Mouse (Mus musculus): ENCODE results near the gene Rnf121. TPM values are rescaled to one million over a fixed set of nuclear protein-coding genes. Genes with fewer than 3 reads are reported as not detected.

The Rnf121 gene
- polyA plus RNA-seq (2016; fragmentation: Nextera tagmentation; extraction: Ambion mirVana) = 28.4 and 30.9 TPM in 2 replicates

GRCm38 (mm10) chr7:102065046-102065891, at the start of gene Rnf121, which contains the start of the genes Xndc1 and Xntrpc:
Rnf121 (minus strand) TSS chr7:102065469.
Xndc1 (plus strand) TSS chr7:102065511.
Xntrpc (plus strand) TSS chr7:102065713.
- under 1% methylated on average over 56 of the region's 56 CpGs for WGBS
- Histone ChIP-seq H3K4me1 (peaks cover 22% of the 10 kb centered on the region), H3K27ac (replicated peaks) (peak within 1 kb of the TSS; percentile 93), H3K36me3 (replicated peaks) (peaks cover 45% of the 10 kb centered on the region), H3K9me3 (no peaks in the 10 kb centered on the region), H3K27me3 (replicated peaks; ENCODE audit: low read depth, poor library complexity, severe bottlenecking) (no peaks in the 10 kb centered on the region), H3K4me3 (peak within 1 kb of the TSS; percentile 82)
- DNase-seq (ENCODE audit: low spot score) = peak; percentile 96

DNA sequence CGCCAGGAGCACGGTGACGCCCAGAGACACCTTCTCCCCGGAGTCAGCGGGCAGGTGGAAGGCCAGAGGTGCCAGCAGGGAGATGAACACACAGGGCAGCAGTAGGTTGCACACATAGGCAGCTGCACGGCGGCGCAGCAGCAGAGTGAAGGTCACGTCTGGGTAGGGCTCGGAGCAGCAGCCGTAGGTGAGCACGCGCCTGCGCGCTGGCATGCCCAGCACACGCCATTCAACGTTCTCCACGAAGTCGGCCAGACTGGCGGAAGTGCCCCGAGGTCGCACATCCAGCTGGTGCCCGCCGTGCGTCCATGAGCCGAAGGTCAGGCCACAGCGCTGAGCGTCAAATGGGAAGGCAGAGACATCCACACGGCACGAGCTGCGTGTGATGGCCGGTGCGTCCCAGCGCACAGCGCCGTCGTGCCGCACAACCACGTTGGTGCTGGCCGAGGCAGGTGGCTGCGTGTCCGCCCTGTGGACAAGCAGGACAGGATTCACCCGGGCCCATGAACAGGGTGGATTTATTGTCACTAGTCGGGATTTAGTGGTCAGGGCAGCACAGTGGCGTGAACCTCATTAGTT, 48.0 kb upstream of the Rnf121 start:
- H3K4me3 ChIP-seq = no peak overlapping the region
- H3K27ac ChIP-seq (replicated peaks) = no peak overlapping the region
- H3K36me3 ChIP-seq (replicated peaks) = peaks cover 4% of the 10 kb centered on the region
- no peaks in the 10 kb centered on the region for H3K27me3 ChIP-seq (replicated peaks; ENCODE audit: low read depth, poor library complexity, severe bottlenecking)
- H3K9me3 ChIP-seq = no peaks in the 10 kb centered on the region
- DNase-seq (ENCODE audit: low spot score) = no peak
- WGBS = 82% methylated on average over 45 of the region's 45 CpGs
- H3K4me1 ChIP-seq = no peaks in the 10 kb centered on the region

GRCm38 (mm10) chr7:102109746-102110145, 44.5 kb upstream of the Rnf121 start:
- H3K9me3 ChIP-seq = no peaks in the 10 kb centered on the region
- peaks cover 9% of the 10 kb centered on the region for H3K4me1 ChIP-seq
- no peak overlapping the region for H3K4me3 ChIP-seq
- H3K27ac ChIP-seq (replicated peaks) = no peak overlapping the region
- WGBS = 89% methylated on average over 4 of the region's 4 CpGs
- H3K27me3 ChIP-seq (replicated peaks; ENCODE audit: low read depth, poor library complexity, severe bottlenecking) = peaks cover 18% of the 10 kb centered on the region
- H3K36me3 ChIP-seq (replicated peaks) = no peaks in the 10 kb centered on the region
- no peak for DNase-seq (ENCODE audit: low spot score)

- no peak within 1 kb of the TSS for H3K4me3 ChIP-seq
- no peak for DNase-seq (ENCODE audit: low spot score)
- peaks cover 18% of the 10 kb centered on the region for H3K27me3 ChIP-seq (replicated peaks; ENCODE audit: low read depth, poor library complexity, severe bottlenecking)
- no peaks in the 10 kb centered on the region for H3K9me3 ChIP-seq
- peaks cover 9% of the 10 kb centered on the region for H3K4me1 ChIP-seq
- 75% methylated on average over 7 of the region's 7 CpGs for WGBS
- no peak within 1 kb of the TSS for H3K27ac ChIP-seq (replicated peaks)
- H3K36me3 ChIP-seq (replicated peaks) = no peaks in the 10 kb centered on the region
Observed at GRCm38 (mm10) chr7:102109171-102109570, 43.9 kb upstream of the Rnf121 start, which contains the start of gene Art5. Art5 (minus strand) TSS chr7:102109489.

DNA sequence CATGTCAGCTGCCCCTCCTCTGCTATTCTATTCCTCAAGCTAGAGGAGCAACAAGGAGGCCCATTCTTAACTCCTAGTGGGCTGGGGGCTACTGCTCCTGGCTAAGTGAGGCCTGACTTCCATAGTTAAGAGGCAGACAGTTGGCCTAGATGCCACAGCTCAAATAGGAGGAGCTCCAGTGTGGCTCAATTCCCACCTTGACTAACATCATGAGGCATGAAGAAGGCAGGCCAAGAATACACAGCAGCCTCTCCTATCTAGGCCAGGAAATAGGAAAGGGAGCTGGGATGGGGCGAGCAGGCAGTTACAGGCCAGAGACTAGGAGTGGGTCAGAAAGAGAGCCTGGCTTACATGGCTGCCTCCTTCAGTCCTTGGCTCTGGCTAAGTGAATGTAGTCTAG, 42.9 kb upstream of the Rnf121 start:
- no peaks in the 10 kb centered on the region for H3K9me3 ChIP-seq
- H3K36me3 ChIP-seq (replicated peaks) = no peaks in the 10 kb centered on the region
- H3K27ac ChIP-seq (replicated peaks) = no peak overlapping the region
- no peak overlapping the region for H3K4me3 ChIP-seq
- WGBS = 80% methylated on average over 1 of the region's 1 CpGs
- peaks cover 9% of the 10 kb centered on the region for H3K4me1 ChIP-seq
- no peak for DNase-seq (ENCODE audit: low spot score)
- H3K27me3 ChIP-seq (replicated peaks; ENCODE audit: low read depth, poor library complexity, severe bottlenecking) = peaks cover 18% of the 10 kb centered on the region

DNA sequence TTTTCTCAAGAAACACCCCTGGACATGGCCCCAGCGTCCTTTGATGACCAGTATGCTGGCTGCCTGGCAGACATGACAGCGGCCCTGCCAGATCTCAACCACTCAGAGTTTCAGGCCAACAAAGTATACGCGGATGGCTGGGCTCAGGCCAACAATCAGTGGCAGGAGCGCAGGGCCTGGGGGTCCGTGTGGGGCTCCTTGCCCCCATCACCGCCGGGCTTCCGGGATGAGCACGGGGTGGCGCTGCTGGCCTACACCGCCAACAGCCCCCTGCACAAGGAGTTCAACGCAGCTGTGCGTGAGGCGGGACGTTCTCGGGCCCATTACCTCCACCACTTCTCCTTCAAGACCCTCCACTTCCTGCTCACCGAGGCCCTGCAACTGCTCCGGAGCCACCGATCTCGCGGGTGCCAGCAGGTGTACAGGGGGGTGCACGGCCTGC, 41.5 kb upstream of the Rnf121 start:
- Histone ChIP-seq H3K9me3 (no peaks in the 10 kb centered on the region), H3K27ac (replicated peaks) (peak overlapping the region; percentile 52), H3K36me3 (replicated peaks) (no peaks in the 10 kb centered on the region), H3K27me3 (replicated peaks; ENCODE audit: low read depth, poor library complexity, severe bottlenecking) (peaks cover 18% of the 10 kb centered on the region), H3K4me1 (peaks cover 22% of the 10 kb centered on the region), H3K4me3 (peak overlapping the region; percentile 51)
- 20% methylated on average over 23 of the region's 23 CpGs for WGBS
- peak; percentile 44 for DNase-seq (ENCODE audit: low spot score)

DNA sequence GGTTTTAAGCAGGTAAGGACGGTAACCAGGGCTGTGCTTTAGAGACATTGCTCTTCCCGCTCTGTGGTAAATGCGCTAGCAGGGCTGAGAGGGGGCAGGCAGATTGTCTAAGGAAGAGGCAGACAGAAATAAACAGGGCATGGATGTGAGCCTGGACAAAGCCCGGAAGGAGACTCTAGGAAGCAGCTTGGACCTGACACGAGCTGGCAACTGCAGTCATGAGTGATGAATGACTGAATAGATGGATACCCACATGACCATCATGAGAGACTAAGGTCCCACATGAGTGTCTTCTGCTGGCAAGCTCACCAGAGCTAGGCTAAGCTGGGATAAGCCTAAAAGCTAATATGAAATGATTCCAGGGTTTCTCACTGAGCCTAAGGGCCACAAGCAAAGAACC, 38.9 kb upstream of the Rnf121 start:
- Histone ChIP-seq H3K9me3 (no peaks in the 10 kb centered on the region), H3K27me3 (replicated peaks; ENCODE audit: low read depth, poor library complexity, severe bottlenecking) (peaks cover 18% of the 10 kb centered on the region), H3K36me3 (replicated peaks) (no peaks in the 10 kb centered on the region), H3K4me3 (no peak overlapping the region), H3K27ac (replicated peaks) (no peak overlapping the region), H3K4me1 (peaks cover 46% of the 10 kb centered on the region)
- WGBS = 81% methylated on average over 5 of the region's 5 CpGs
- no peak for DNase-seq (ENCODE audit: low spot score)

- Histone ChIP-seq H3K4me1 (peaks cover 46% of the 10 kb centered on the region), H3K36me3 (replicated peaks) (no peaks in the 10 kb centered on the region), H3K27ac (replicated peaks) (no peak overlapping the region), H3K27me3 (replicated peaks; ENCODE audit: low read depth, poor library complexity, severe bottlenecking) (peaks cover 23% of the 10 kb centered on the region), H3K4me3 (no peak overlapping the region), H3K9me3 (no peaks in the 10 kb centered on the region)
- no peak for DNase-seq (ENCODE audit: low spot score)
- 82% methylated on average over 2 of the region's 2 CpGs for WGBS
Observed at GRCm38 (mm10) chr7:102103555-102103954, 38.3 kb upstream of the Rnf121 start.

- H3K4me1 ChIP-seq = peaks cover 46% of the 10 kb centered on the region
- H3K4me3 ChIP-seq = no peak overlapping the region
- no peaks in the 10 kb centered on the region for H3K9me3 ChIP-seq
- no peak for DNase-seq (ENCODE audit: low spot score)
- H3K36me3 ChIP-seq (replicated peaks) = peaks cover 4% of the 10 kb centered on the region; the same call in 1 of the 2 replicates
- WGBS = 41% methylated on average over 6 of the region's 6 CpGs
- H3K27me3 ChIP-seq (replicated peaks; ENCODE audit: low read depth, poor library complexity, severe bottlenecking) = peaks cover 23% of the 10 kb centered on the region
- peak overlapping the region; percentile 10; the same call in 1 of the 2 replicates for H3K27ac ChIP-seq (replicated peaks)
Observed at GRCm38 (mm10) chr7:102102696-102103095, 37.4 kb upstream of the Rnf121 start.

DNA sequence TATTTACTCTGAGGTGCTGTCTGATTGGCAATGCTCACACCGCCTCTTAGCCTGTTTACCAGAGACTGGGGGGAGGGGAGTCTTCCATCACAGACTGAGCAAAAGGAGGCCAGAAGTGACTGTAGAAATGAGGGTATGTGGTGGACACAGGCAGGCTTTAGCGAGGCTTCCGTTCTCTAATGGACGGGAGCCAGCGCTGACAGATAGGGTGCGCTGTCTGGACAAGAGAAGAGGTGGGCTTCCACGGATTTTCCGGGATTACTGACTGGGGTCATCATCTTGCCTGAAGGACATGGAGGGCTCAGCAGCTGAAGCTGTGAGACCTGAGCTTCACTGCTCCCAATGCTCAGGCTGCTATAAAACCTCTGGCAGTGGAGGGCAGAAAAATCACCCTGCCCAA, 37.0 kb upstream of the Rnf121 start:
- H3K36me3 ChIP-seq (replicated peaks) = peaks cover 6% of the 10 kb centered on the region; the same call in 1 of the 2 replicates
- H3K4me3 ChIP-seq = no peak overlapping the region
- peaks cover 19% of the 10 kb centered on the region; the same call in 1 of the 2 replicates for H3K27me3 ChIP-seq (replicated peaks; ENCODE audit: low read depth, poor library complexity, severe bottlenecking)
- DNase-seq (ENCODE audit: low spot score) = no peak
- H3K9me3 ChIP-seq = no peaks in the 10 kb centered on the region
- WGBS = 43% methylated on average over 8 of the region's 8 CpGs
- H3K27ac ChIP-seq (replicated peaks) = peak overlapping the region; percentile 10; the same call in 1 of the 2 replicates
- peaks cover 45% of the 10 kb centered on the region for H3K4me1 ChIP-seq

- Histone ChIP-seq H3K36me3 (replicated peaks) (peaks cover 6% of the 10 kb centered on the region; the same call in 1 of the 2 replicates), H3K4me1 (peaks cover 38% of the 10 kb centered on the region), H3K27ac (replicated peaks) (peak within 1 kb of the TSS; percentile 71; the same call in 1 of the 2 replicates), H3K27me3 (replicated peaks; ENCODE audit: low read depth, poor library complexity, severe bottlenecking) (peaks cover 14% of the 10 kb centered on the region; the same call in 1 of the 2 replicates), H3K4me3 (peak within 1 kb of the TSS; percentile 3), H3K9me3 (no peaks in the 10 kb centered on the region)
- DNase-seq (ENCODE audit: low spot score) = no peak
- 36% methylated on average over 5 of the region's 5 CpGs for WGBS
Observed at GRCm38 (mm10) chr7:102101487-102101886, 36.2 kb upstream of the Rnf121 start, which contains the start of gene Art1. Art1 (plus strand) TSS chr7:102101743.

- 53% methylated on average over 5 of the region's 5 CpGs for WGBS
- peaks cover 9% of the 10 kb centered on the region; the same call in 1 of the 2 replicates for H3K27me3 ChIP-seq (replicated peaks; ENCODE audit: low read depth, poor library complexity, severe bottlenecking)
- H3K4me1 ChIP-seq = peaks cover 38% of the 10 kb centered on the region
- H3K36me3 ChIP-seq (replicated peaks) = peaks cover 7% of the 10 kb centered on the region; the same call in 1 of the 2 replicates
- H3K4me3 ChIP-seq = no peak overlapping the region
- peak overlapping the region; percentile 71; the same call in 1 of the 2 replicates for H3K27ac ChIP-seq (replicated peaks)
- no peaks in the 10 kb centered on the region for H3K9me3 ChIP-seq
- no peak for DNase-seq (ENCODE audit: low spot score)
Observed at GRCm38 (mm10) chr7:102100868-102101267, 35.6 kb upstream of the Rnf121 start.
